Mouse (Mus musculus): ENCODE data around the gene Tmem131l.
"Not testable (repeated sequence)": the region's sequence is repeated elsewhere in the genome, so short reads cannot be mapped to it uniquely, and the experiment has no call there.

Tmem131l gene

GRCm38 (mm10) chr3:83906185-83906584 is 133.8 kb downstream of the Tmem131l start:
- CTCF ChIA-PET, result no interaction called here
- POLR2A ChIA-PET, result no interaction called here

- ChIA-PET CTCF (interaction anchor here in 1 of 4 experiments (0.8 kb wide), 1 partner anchor 107 kb away, joined by 3 read pairs; no protein-coding TSS in a partner anchor), POLR2A (interaction anchor here in 1 of 4 experiments (0.6 kb wide), 1 partner anchor 894 kb away, joined by 3 read pairs; no protein-coding TSS in a partner anchor)
Observed at GRCm38 (mm10) chr3:83905161-83905560, 134.8 kb downstream of the Tmem131l start.

GRCm38 (mm10) chr3:83904176-83904958 is 135.6 kb downstream of the Tmem131l start:
- ChIA-PET CTCF (interaction anchor here in 3 of 4 experiments (0.5 to 1.3 kb wide), 5 partner anchors 9 to 675 kb away, joined by 3 to 4 read pairs (median 3); no protein-coding TSS in a partner anchor), POLR2A (interaction anchor here in 1 of 4 experiments (0.7 kb wide), 1 partner anchor 392 kb away, joined by 3 read pairs; no protein-coding TSS in a partner anchor)

- CTCF ChIA-PET, result interaction anchor here in 1 of 4 experiments (1.3 kb wide), 1 partner anchor 13 kb away, joined by 3 read pairs; no protein-coding TSS in a partner anchor
- POLR2A ChIA-PET, result no interaction called here
Observed at GRCm38 (mm10) chr3:83902943-83903342, 137.0 kb downstream of the Tmem131l start.

GRCm38 (mm10) chr3:83902459-83902858 is 137.5 kb downstream of the Tmem131l start:
- ChIA-PET CTCF (no interaction called here), POLR2A (no interaction called here)

GRCm38 (mm10) chr3:83900756-83901373 is 139.1 kb downstream of the Tmem131l start:
- CTCF ChIA-PET, result interaction anchor here in 2 of 4 experiments (0.6 to 2.0 kb wide), 3 partner anchors 8 to 236 kb away, joined by 9 to 13 read pairs (median 9); partner anchors contain the start of gene Tlr2 (in 1 of the 2)
- POLR2A ChIA-PET, result interaction anchor here in 1 of 4 experiments (0.6 kb wide), 1 partner anchor 9 kb away, joined by 4 read pairs; no protein-coding TSS in a partner anchor

- POLR2A ChIA-PET, result interaction anchor here in 3 of 4 experiments (0.7 to 1.4 kb wide), 4 partner anchors 9 to 59 kb away, joined by 3 read pairs; no protein-coding TSS in a partner anchor
- CTCF ChIA-PET, result interaction anchor here (0.6 to 2.0 kb wide), 15 partner anchors 9 to 645 kb away, joined by 3 to 9 read pairs (median 4); partner anchors contain the start of gene Tlr2 (in 2 of the 4)
Observed at GRCm38 (mm10) chr3:83899556-83899955, 140.4 kb downstream of the Tmem131l start.

GRCm38 (mm10) chr3:83898246-83898645 is 141.7 kb downstream of the Tmem131l start:
- ChIA-PET CTCF (no interaction called here), POLR2A (no interaction called here)

GRCm38 (mm10) chr3:83895811-83896210 is 144.2 kb downstream of the Tmem131l start:
- POLR2A ChIA-PET, result interaction anchor here in 2 of 4 experiments (0.5 to 0.6 kb wide), 3 partner anchors 34 to 125 kb away, joined by 3 to 6 read pairs (median 4); no protein-coding TSS in a partner anchor
- CTCF ChIA-PET, result interaction anchor here (0.6 to 2.4 kb wide), 17 partner anchors 8 to 726 kb away, joined by 3 to 11 read pairs (median 4); partner anchors contain the start of gene Tlr2 (in 2 of the 4)

- CTCF ChIA-PET, result interaction anchor here (0.6 to 2.4 kb wide), 9 partner anchors 9 to 98 kb away, joined by 3 to 11 read pairs (median 4); partner anchors contain the start of gene Tlr2 (in 2 of the 4)
- POLR2A ChIA-PET, result interaction anchor here in 1 of 4 experiments (0.6 kb wide), 1 partner anchor 418 kb away, joined by 3 read pairs; no protein-coding TSS in a partner anchor
Observed at GRCm38 (mm10) chr3:83895111-83895510, 144.9 kb downstream of the Tmem131l start.

- ChIA-PET POLR2A (no interaction called here), CTCF (no interaction called here)
Observed at GRCm38 (mm10) chr3:83885163-83885562, 154.8 kb downstream of the Tmem131l start.

- CTCF ChIA-PET, result not testable (repeated sequence)
- POLR2A ChIA-PET, result interaction anchor here in 1 of 4 experiments (0.6 kb wide), 1 partner anchor 36 kb away, joined by 3 read pairs; no protein-coding TSS in a partner anchor
Observed at GRCm38 (mm10) chr3:83879261-83880050, 160.5 kb downstream of the Tmem131l start.

GRCm38 (mm10) chr3:83878801-83879200 is 161.2 kb downstream of the Tmem131l start:
- CTCF ChIA-PET, result no interaction called here
- POLR2A ChIA-PET, result interaction anchor here in 2 of 4 experiments (0.6 to 1.0 kb wide), 2 partner anchors 14 to 35 kb away, joined by 3 read pairs; no protein-coding TSS in a partner anchor

- ChIA-PET POLR2A (interaction anchor here in 1 of 4 experiments (0.6 kb wide), 1 partner anchor 277 kb away, joined by 3 read pairs; no protein-coding TSS in a partner anchor), CTCF (no interaction called here)
Observed at GRCm38 (mm10) chr3:83876299-83876698, 163.7 kb downstream of the Tmem131l start.

GRCm38 (mm10) chr3:83875078-83875477 is 164.9 kb downstream of the Tmem131l start:
- POLR2A ChIA-PET, CTCF ChIA-PET: not testable (repeated sequence)

- POLR2A ChIA-PET, CTCF ChIA-PET: not testable (repeated sequence)
Observed at GRCm38 (mm10) chr3:83872853-83873252, 167.1 kb downstream of the Tmem131l start.

- CTCF ChIA-PET, result not testable (repeated sequence)
- POLR2A ChIA-PET, result interaction anchor here in 2 of 4 experiments (0.6 to 1.2 kb wide), 4 partner anchors 31 to 282 kb away, joined by 3 to 5 read pairs (median 4); partner anchors contain the start of gene Tlr2 (in 1 of the 2)
Observed at GRCm38 (mm10) chr3:83871962-83872361, 168.0 kb downstream of the Tmem131l start.

- POLR2A ChIA-PET, result interaction anchor here in 2 of 4 experiments (0.6 to 1.2 kb wide), 5 partner anchors 30 to 282 kb away, joined by 3 to 5 read pairs (median 4); partner anchors contain the start of gene Tlr2 (in 1 of the 2)
- CTCF ChIA-PET, result not testable (repeated sequence)
Observed at GRCm38 (mm10) chr3:83871559-83871958, 168.4 kb downstream of the Tmem131l start.
